Mouse (Mus musculus): ENCODE measurements around the gene Trappc12. TPM values are rescaled to one million over a fixed set of nuclear protein-coding genes. Genes with fewer than 3 reads are reported as not detected.

Gene Trappc12
- polyA plus RNA-seq, 1 experiment, result 10.9 TPM

GRCm38 (mm10) chr12:28701302-28701701 lies 49.0 kb downstream of the Trappc12 start:
- TF ChIP-seq GATA1 (IDR thresholded peaks at IDR 0.05; ENCODE audit: low read length), result no peak

GRCm38 (mm10) chr12:28700561-28701025 lies 49.7 kb downstream of the Trappc12 start:
- TF ChIP-seq GATA1 (IDR thresholded peaks at IDR 0.05; ENCODE audit: low read length), result no peak

- TF ChIP-seq GATA1 (IDR thresholded peaks at IDR 0.05; ENCODE audit: low read length), result no peak
These were observed 50.2 kb downstream of the Trappc12 start for GRCm38 (mm10) chr12:28700101-28700511.

DNA sequence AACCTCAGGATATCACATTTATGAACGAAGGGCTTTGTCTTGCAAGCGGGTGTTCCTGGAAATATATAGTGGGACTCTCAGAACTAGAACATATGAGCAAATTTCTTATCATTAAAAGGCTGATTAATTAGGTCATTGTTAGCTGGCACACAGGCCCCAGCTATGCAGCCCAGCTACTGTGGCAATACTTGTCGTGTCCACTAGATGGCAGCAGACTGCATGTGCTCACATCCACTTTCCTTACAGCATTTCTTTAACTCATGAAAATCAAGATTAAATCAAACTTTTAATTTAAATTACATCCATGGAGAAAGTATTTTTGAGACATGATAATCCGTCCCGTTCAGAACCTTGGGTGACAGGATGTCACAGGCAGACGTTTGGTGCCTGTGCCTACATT lies 50.6 kb downstream of the Trappc12 start:
- no peak for TF ChIP-seq GATA1 (IDR thresholded peaks at IDR 0.05; ENCODE audit: low read length)

DNA sequence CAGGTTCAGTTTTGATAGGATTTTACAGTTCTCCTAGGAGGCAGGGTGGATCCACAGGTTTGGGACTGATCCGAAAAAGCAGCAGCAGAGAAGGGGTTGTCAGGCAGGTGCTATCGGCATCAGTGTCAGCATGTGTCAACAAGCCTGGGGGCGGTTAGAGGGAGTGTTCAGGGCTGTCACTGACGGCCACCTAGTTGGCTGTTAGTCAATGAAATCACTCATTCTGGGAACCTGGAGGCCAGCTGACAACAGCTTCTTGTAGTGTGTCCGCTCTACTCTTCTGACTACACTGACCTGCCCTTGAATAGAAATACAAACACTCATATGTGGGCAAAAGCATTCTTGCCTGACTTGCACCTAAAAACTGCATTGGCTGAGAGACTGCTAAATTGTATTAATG lies 51.2 kb downstream of the Trappc12 start:
- TF ChIP-seq GATA1 (IDR thresholded peaks at IDR 0.05; ENCODE audit: low read length), result no peak

- TF ChIP-seq GATA1 (IDR thresholded peaks at IDR 0.05; ENCODE audit: low read length), result no peak
These were observed 52.3 kb downstream of the Trappc12 start for GRCm38 (mm10) chr12:28697821-28698595.

GRCm38 (mm10) chr12:28694776-28695175 lies 55.5 kb downstream of the Trappc12 start:
- TF ChIP-seq GATA1 (IDR thresholded peaks at IDR 0.05; ENCODE audit: low read length), result no peak

GRCm38 (mm10) chr12:28694231-28694630 lies 56.0 kb downstream of the Trappc12 start:
- TF ChIP-seq GATA1 (IDR thresholded peaks at IDR 0.05; ENCODE audit: low read length), result no peak

DNA sequence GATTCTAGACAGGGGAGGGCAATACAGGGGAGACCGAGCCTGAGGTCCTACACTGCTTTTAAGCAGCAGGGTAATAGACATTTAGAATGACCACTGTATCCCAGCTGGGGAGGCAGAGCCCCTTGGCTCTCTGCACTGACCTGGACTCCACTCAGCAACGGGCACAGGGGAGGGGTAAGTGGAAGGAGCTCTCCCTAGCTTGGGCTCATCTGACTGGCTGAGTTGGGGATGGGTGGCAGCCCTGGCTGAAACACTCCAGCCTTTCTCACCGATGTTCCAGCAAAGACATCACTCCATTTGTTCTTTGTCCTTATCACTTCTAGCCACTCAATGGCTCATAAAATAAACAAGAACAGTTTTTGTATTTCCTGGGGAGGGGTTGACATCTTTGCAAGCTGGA lies 56.5 kb downstream of the Trappc12 start:
- TF ChIP-seq GATA1 (IDR thresholded peaks at IDR 0.05; ENCODE audit: low read length), result no peak

DNA sequence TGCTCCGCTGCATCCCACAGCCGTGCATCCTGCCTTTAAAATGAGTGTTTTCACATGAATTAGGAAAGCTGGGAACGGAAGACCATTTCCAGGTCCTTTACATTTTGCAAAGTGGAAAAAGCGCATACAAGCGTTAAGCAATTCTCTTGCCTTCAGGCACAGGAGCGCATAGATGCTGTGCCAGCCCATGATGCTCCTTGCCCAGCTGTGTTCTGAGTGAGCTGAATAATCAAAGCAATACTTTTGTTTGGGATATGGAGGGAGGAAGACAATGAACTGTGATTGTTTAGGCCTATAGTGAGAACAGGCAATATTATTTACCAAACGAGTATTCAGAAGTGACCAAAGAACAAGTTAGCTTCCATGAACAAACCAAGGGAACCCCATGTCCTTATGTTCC lies 59.5 kb downstream of the Trappc12 start:
- no peak for TF ChIP-seq GATA1 (IDR thresholded peaks at IDR 0.05; ENCODE audit: low read length)

DNA sequence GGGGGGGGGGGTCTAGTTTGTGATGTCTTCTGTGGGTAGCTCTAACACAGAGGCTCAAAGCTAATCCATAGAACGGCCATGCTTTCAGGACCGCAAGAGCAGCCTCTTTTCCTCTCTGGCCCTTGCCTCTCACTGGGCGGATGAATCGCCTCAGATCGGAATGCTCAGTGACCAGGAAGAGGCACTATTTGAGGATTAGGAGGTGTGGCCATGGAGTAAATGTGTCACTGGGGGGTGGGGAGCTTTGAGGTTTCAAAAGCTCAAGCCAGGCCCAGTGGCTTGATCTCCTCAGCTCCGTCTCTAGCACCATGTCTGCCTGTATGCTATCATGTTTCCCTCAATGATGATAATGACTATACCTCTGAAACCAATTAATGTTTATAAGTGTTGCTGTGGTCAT lies 61.3 kb downstream of the Trappc12 start:
- no peak for TF ChIP-seq GATA1 (IDR thresholded peaks at IDR 0.05; ENCODE audit: low read length)

- TF ChIP-seq GATA1 (IDR thresholded peaks at IDR 0.05; ENCODE audit: low read length), result no peak
These were observed 63.9 kb downstream of the Trappc12 start for GRCm38 (mm10) chr12:28686199-28686879.

GRCm38 (mm10) chr12:28685771-28686170 lies 64.5 kb downstream of the Trappc12 start:
- TF ChIP-seq GATA1 (IDR thresholded peaks at IDR 0.05; ENCODE audit: low read length), result no peak

DNA sequence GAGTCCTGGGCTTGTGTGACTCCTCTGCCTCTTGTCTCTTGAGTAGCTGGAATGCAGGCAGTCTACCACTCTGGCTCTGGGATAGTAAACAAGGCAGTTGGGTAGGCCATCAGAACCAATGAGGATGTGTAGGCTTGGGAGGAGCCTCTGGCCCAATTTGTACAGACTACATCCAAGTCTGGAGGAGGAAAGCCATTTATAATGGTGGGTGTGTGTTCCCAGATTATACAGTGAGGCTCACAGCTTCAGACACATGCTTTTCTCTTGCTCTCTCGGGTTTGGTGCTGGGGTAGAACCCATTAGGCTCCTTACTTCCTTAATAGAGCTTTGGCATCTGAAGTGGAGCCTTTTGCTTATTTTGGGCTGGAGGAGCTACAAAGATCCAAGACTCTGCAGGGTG lies 65.6 kb downstream of the Trappc12 start:
- TF ChIP-seq GATA1 (IDR thresholded peaks at IDR 0.05; ENCODE audit: low read length), result no peak

GRCm38 (mm10) chr12:28675925-28676209 lies 74.4 kb downstream of the Trappc12 start:
- no peak for TF ChIP-seq GATA1 (IDR thresholded peaks at IDR 0.05; ENCODE audit: low read length)

- TF ChIP-seq GATA1 (IDR thresholded peaks at IDR 0.05; ENCODE audit: low read length), result no peak
These were observed 74.9 kb downstream of the Trappc12 start, which contains the start of gene Adi1 for GRCm38 (mm10) chr12:28675121-28675924. Gene Adi1 (plus strand): TSS chr12:28675231.
